Mouse (Mus musculus) induced T-regulatory cell, adult 2 months (primary cell): Measurements from ENCODE around the gene Ankrd6.

Source experiments
- DNase-seq: peaks from one replicate; pipeline ENCODE4 v3.0.0-alpha.2; 2012; ENCODE audit warnings: low read depth

Gene Ankrd6

DNA sequence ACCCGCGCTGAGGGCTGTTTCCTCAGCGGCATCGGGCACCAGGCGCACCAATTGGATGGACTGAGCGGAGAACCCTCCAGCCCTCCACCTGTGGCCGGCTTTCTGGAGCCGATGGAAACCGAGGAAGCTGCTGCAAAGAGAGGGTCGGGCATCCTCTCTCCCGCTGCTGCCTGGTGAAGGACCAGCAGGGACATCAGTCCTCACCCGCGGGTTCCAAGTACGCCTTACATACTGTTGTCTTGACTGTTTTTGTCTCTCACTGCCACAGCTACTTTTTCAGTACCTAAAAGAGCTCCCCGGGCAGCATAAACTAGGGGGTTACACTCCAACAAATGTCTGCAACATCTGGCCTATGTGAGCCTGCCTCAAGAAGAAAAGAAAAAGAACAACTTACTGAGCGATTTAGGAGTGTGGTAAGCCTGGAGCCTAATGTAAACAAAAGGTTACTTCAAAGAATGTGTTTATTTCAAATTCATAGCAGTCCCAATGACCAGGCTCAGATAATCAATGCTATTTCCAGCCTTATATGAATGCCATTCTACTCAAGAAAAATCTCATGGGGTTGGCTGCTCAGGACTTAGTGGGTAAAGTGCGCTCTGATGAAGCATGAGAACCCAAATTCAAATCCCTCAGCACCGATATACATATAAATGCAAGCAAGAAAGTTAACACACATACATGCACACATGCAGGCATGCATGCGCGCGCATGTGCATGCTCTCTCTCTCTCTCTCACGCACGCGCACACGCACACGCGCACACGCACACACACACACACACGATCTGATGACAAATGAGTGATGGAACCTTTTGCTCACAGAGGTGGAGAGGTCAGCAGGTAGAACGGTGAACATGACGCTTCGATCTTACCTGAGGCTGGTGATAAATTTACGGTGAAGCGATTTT, 647 bp upstream of the Ankrd6 start:
- DNase-seq = peak; percentile 67

DNA sequence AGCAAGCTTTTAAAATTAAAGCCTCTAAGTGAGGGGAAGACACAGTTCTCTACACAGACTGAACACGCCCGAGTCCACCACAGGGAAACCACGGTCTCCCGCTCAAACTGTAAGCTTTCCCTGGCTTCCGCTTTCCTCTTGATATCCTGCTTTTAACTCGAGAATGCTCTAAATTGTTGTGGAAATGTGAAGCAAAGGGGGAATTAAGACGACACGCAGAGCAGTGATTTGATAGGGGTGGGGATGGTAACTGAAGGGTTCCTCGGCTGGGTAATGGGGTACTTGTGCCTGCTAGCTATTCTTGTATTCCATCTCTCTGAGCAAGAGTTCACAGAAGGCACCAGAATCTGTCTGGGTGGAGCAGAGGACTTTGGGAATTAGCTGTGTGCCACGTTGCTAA, 1.9 kb downstream of the Ankrd6 start:
- no peak for DNase-seq

DNA sequence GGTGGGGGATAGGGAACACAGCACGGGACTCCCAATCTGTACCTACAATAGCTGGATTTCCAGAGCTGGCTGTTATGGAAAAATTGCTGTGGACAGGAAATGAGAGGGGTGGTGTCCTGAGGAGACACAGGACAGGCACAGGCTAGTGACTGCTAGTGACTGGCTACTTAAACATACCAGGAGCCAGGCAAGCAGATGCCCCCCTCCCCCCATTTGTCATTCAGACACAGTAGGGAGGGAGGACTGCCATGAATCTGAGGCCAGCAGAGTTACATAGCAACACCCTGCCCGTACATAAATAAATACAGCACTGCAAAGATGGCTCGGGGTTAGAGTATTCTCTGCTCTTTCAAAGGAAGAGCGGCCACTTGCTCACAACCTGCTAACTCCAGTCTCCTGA, 3.0 kb downstream of the Ankrd6 start:
- no peak for DNase-seq

DNA sequence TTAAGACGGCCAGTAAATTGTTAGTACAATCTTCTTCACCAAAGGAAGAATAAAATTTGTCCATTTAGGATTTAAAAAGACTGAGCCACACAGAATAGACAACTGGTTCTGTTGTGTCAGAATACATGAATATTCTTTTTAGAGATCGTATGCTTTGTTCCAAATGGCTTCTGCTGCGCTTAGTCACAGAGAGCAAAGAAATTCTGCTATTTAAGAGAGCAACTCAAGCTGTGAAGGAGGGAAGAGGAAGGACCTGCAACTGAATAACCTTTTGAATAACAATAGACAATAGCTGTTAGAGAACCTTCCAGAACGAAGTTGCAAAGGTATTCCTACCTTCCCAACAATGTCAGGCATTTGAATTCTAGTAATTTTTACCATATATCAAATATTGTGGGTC, 9.7 kb downstream of the Ankrd6 start:
- DNase-seq = no peak

DNA sequence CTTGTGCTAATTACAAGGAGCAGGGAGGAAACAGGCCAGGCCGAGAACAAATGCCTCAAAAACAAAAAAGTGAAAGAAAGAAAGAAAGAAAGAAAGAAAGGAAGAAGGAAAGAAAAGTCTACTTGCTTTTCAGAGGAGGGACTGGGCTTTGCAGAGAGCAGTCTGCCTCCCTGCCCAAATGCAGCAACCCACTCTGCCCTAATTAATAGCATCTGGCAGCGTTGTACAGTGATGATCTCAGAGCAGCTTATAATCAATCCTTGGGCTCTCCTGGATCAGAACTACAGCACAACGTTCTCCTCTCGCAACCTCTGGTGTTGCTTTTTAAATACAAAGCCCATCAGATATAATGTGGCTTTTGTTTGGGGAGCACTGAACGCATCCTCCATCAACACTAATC, 10.7 kb downstream of the Ankrd6 start:
- DNase-seq = no peak

DNA sequence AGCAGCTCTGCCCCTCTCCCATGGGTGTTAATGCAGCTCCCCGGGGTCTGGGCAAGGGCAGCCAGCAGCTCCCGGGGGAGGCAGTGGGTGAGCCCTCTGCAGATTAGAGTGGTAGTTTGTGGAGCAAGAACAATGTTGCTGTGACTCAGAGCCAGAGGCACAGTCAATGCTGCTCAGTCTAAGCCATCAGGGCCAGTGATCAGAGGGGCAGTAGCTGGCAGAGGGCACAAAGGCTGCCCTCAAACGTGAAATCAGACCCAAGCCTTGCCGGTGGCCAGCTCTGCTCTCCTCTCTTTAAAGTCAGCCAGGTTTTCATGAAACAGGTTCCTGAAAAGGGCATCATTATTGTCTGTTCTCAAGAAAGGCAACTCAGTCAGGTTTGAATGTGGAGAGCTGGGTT, 11.1 kb downstream of the Ankrd6 start:
- no peak for DNase-seq

DNA sequence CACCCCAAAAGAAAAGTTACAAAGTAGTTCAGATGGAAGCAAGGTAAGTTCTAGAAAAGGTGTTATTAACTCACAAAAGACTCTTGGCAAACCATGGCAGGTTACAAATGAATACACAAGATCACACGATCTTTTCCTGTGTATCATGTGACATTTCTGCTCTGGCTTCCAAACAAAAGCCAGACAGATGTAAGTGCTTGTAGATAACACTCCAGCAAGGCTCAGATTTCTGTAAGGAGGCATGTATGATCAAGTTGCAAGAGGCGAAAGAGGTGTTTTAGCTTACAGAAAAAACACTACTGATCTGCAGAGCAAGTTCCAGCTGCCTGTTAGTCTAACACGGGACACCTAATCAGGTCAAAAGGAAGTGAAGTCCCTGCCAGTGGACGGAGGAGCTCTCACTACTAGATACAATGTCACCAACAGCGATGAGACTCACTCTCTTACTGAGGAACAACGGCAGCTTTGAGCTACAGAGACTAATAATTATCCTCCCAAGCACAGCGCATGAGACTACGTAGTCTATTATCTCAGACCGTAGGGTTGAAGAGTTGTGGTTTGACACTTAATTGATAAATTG, 13.8 kb downstream of the Ankrd6 start:
- DNase-seq = no peak

DNA sequence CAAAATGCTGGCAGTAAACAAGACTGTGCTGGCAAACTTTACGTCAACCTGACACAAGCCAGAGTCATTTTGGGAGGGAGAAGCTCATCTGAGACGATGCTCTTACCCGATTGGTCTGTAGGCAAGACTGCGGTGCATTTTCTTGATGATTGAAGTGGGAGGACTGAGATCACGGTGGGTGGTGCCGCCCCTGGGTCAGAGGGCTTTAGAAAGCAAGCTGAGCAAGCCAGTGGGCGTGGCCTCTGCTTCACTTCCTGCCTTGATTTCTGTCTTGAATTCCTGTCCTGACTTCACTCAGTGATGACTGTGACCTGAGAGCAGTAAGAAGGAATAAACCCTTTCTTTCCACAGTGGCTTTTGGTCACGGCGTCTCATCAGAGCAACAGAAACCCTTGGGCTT, 18.6 kb downstream of the Ankrd6 start:
- peak; percentile 90 for DNase-seq

DNA sequence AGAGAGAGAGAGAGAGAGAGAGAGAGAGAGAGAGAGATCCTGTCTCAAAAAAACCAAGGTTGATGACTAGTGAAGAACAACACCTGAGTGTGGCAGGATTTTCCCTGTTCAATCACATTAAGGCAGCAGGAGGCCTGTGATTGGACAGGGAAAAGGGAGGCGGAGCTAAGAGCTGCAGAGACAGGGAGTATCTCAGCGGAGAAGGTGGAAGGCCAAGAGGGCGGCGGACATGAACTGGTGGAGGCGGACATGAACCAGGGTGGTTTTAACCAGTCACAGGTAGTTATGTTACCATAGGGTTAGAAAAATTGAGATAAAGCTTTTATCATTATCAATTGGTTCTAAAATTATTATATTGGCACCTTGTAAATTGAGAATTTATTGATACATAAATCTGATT, 20.9 kb downstream of the Ankrd6 start:
- DNase-seq = no peak

DNA sequence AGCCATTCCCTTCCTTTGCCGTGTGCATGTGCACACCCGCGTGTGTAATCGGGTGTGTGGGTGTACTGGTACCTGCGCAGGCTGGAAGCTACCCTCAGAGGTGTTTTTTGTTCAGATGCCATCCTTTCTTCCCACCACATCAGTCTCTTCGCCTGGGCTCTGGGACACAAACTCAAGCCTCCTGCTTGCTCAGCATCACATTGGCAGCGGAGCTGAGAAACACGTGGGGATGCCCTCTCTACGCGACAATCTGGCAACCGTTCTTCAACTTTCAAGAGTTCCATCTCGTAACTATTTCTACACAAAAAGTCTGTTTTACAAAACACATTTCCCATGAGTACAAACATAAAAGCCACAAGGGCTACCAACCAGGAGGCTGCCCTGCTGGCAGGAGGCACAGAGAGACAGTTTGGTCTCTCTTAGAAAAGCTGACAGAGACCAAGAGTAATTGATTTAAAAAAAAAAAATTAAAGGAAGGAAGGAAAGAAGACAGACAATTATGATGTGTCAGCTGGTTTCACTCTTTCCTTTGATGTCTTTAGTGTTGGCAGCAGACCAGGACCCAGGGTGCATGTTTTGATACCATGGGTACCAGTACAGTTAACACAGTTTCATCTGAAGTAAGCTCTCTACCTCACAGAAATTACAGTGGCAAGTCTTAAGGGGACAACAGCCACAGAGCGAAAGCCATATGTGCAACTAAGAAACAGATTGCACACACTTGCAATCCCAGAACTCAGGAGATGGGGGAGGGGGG, 21.8 kb downstream of the Ankrd6 start:
- DNase-seq = peak; percentile 78

DNA sequence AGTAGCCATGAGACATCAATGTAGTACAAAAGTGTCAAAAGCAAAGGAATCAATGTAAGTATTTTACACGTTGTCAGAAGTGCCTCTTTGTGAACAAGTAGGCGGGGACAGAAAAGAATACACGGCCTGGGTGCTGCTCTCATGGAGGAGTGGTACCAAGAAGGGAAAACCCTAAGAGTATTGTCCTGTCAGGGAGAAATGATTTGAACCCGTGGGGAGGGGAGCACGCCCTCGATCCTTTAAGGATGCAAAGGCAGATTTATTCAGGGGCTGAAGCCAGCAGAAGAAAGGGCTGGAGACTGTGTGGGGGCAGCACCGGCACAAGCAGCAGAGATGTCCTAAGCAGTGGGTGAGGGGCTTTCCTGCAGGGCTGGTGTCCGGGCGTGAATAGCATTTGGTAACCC, 26.7 kb downstream of the Ankrd6 start:
- no peak for DNase-seq

DNA sequence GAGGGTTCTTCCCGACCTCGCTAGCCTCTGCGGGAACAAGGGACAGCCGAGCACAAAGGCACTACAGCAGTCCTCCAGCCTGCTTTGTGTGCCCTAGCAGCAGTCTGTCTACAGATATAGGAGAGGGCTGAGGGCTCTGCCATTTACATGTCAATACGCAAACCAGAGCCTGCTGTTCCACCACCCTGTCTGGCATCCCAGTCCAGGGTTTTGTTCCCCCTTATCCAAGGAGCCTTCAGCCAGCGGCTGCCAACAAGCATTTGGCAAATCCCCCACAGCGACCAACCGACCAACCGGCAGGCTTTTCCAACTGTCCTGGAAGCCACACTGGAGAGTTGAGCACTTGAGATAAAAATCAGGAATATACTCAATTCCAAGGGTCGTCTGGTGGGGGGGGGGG, 27.2 kb downstream of the Ankrd6 start:
- DNase-seq = no peak

DNA sequence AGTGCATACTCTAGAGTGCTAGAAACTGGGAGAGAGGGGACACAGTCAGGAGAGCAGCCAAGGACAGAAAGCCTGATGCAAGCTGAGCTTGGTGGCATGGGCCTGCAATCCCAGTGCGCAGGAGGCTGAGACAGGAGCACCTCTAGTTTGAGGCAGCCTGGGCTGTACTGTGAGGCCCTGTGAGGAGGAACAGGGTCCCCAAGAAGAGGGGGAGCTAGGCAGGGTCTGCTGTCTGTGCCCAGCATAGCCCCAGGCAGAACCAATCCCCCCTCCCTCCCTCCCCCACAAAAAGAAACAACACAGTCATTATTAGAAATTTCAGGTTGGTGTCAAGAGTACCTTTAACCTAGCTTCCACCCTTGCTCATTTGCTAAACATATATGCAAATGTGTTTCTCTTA, 27.8 kb downstream of the Ankrd6 start:
- no peak for DNase-seq

DNA sequence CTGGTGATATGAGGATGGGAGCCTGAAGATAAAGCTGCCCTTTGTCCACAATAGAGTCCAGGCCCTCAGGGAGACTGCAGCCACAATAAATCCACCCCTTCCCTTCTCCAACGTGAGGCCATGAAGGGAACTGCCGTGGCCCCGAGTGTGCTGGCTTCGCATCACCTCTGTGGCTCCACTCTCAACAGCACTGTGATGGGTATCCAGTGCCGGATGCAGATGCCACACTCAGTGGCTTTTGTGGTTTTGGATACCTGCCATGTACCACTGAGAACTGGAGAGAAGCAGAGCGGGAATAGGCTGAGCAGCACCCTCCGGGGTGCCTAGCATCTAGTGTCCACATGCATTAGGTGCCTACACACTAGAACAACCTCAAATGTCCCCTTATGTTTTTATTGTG, 29.8 kb downstream of the Ankrd6 start:
- DNase-seq = no peak

DNA sequence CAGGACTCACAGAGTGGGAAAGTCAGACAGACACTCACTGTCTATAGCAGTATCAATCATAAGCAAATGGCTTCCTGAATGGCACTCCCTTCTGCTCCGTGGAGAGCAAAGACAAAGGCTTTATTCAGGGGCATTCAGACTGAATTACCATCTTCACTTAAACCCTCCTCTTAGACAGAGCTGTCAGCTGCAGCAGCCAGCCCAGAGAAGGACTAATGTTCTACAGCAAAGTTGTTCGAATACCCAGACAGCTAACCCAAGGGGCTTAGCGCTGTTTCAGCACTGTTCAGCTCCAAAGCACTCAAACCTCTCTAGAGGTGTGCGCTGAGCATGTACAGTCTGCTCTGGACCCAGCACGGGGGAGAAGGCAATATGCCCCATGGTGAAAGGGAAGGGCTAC, 32.1 kb downstream of the Ankrd6 start:
- no peak for DNase-seq

DNA sequence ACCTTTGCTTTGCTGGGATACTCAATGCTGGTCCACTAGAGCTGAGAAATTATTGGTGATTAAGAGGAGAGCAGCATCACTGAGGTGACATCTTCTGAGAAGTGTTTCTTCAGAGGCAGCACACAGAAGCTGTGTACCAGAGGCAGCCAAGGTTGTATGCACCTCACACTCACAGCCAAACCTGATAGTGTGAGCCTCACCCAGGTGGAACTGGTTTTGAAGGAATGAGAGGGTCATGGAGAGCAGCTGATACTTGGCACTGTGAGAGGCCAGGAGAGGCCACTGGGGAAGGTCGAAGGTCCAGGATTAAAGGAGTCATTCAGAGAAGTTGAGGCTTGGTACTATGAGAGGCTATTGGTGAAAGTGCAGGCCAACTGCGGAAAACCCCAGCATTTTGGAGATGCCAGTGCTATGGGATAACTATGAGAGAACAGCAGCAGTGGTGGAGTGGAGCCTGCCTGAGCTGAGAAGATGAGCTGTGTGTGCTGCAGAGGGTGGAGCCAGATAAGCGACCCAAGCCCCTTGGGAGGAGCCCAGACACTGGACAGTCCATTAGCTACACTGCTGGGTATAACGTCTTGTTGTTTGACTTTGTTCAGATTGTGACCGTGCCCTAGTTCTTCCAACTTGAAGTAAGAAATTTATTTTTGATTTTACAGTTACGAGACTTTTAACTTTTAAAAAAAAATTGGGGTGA, 33.8 kb downstream of the Ankrd6 start:
- DNase-seq = no peak

DNA sequence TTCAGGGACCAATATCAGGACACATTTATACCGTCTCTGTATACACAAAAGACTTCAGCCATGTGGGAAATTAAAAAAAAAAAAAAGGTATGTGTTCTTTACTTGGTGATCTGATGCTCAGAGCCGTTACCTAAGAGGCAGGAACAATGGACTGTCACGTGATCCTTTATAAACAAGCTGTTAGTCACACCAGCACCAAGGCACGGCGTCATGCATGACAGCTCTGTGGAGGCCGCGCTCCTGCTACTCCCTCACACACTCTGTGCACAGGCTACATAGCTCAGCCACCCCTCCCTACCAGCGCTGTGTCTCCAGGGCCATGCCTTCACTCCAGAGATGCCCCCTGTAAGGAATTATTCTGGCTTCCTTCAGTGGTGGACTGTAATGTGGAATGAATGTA, 34.7 kb downstream of the Ankrd6 start:
- no peak for DNase-seq

DNA sequence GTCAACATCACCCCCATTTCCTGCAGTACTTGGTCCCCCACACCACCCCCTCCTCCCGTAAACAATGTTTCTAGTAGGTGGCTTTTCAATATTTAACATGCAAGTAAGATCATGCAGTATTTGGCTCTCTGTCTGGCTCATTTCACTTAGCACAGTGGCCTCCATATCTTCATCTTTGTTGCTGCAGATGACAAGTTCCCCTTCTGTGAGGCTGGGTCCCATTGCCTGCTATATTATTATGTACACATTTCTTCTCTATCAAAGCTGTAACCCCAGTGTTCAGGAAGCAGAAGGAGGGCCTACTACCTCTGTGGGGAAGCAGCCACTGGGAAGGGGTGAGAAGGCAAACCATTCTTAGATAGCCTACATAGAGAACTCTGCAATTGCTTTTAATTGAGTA, 40.6 kb downstream of the Ankrd6 start:
- DNase-seq = no peak

DNA sequence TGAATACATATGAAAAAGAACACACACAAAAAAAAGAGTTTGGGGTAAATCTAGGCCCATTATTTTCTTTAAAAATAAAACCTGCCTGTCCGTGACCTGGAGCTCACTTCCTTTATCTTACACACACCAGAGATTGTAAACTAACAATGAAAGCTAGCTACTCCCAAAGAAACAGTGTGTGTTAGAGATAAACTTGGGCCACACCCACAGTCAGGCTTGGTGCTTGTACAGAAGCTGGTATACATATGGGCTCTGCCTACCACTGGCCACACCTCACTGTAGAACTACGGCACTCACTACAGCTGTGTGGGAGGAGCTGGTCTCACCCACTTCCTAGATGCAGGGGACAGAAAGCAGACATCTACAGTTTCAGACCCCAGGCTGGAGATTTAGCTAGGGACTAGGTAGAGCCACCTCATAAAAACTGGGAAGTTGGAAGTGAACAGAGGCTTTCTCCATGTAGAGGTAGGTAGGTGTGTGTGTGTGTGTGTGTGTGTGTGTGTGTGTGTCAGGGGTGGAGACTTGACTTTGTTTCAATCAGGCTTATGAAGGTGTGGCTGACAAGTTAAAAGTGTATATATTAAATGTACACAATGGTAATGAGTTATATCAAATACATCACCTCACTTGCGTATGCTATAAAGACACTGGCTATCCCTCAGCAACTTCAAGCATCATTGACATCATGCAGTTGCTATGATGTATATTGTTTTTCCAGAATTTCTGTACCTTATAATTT, 41.2 kb downstream of the Ankrd6 start:
- peak; percentile 73 for DNase-seq

DNA sequence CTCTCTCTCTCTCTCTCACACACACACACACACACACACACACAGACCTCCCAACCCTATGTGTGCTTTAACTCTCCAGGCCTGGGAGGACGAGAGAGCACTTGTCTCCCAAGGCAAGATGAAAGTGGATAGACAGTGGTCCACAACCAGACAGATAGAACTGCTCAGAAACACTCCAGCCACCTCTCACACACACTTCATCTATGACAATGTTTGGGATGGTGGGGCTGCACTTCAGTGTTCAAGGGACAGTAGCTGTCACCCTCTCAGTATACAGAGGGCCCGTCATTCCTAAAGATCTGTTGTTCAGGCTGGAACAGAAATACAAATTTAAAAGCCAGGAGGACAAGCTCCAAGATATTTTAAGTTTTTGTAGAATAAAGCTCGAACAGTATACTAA, 43.0 kb downstream of the Ankrd6 start:
- no peak for DNase-seq

DNA sequence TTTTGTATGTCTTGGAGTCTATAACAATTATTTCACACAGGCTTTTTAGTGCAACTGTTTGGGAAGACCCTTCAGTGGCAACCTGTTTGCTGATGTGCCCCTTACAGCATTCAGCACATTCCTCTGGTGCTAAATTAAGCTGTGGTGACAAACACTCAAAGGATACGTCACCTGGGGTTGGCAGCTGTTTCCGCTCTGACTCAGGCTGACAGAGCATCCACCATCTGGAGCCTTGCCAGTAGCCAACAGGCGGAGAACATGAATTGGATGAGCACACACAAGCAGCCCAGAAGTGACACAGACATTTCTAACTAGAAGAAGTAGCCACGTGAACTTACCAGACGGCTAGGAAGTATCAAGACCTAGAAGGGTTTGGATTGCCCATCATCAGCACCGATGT, 44.0 kb downstream of the Ankrd6 start:
- DNase-seq = peak; percentile 84

DNA sequence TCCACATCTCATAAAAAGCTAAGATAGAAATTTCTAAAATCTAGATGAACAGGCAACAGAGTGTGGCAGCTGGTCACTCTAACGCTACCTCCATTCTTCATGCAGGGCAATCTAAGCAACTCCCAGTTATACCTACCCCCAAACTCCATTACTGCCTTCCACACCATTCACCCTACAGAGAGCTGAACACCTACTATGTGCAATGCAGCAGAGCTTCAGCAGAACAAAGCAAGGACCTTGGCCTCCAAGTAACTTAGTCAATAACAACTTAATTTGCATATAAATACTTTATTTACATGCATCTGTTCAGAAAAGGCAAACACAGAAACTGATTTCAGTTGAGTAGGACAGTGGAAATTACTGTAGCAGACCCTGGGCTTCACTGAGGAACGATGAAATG, 44.7 kb downstream of the Ankrd6 start:
- no peak for DNase-seq
